Mouse (Mus musculus) frontal cortex, adult (tissue): ENCODE results near the gene Samd8.

Experiments used
- ATAC-seq: cut with Nextera tagmentation; 2 replicates; pipeline ENCODE4 v1.9.2; 2017; ENCODE audit warnings: mild to moderate bottlenecking, moderate library complexity, mixed read lengths; ENCODE audit not compliant: low TSS enrichment

The Samd8 gene

DNA sequence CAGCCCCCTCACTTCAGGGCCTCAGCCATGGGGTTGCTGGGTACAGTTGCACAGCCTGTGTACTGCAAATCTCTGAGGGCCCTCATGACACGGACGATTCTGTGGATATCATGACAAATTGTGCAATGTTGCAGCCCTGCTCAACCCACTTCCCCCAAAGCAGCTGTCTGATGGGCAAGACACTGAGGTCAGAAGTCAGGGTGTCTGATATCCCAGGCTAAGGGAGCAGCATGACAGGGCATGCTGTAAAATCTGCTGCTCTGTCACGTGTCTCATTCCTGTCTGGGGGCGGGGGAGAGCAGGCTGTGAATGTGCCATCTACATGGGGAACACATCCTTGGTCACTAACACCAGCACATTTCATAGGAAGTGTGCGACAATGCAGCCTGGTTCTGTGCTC, 5.2 kb upstream of the Samd8 start:
- no peak for ATAC-seq

- ATAC-seq = no peak
Measured at GRCm38 (mm10) chr14:21746251-21746650, 4.1 kb upstream of the Samd8 start.

DNA sequence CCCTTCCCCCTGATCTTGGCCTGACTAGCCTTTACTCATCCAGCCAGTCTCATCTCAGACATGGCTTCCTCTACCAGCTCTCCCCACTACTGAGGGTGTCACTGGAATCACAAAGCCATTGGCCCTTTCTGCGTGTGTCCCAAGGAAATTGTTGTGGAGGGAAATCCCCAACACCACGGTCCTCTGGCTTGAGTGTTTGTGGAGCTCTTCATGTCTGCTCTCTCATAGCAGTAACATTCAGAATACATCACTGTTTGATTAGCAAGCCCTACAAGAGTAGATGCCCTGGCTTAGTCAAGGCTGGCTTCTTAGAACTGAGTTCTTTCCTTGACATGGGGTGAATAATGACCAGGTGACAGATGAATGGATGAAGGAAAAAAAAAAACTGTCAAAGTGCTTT, 3.5 kb upstream of the Samd8 start:
- ATAC-seq = no peak

- ATAC-seq = no peak
Measured at GRCm38 (mm10) chr14:21747436-21748141, 2.7 kb upstream of the Samd8 start.

GRCm38 (mm10) chr14:21748142-21748870, 2.0 kb upstream of the Samd8 start:
- ATAC-seq = no peak

DNA sequence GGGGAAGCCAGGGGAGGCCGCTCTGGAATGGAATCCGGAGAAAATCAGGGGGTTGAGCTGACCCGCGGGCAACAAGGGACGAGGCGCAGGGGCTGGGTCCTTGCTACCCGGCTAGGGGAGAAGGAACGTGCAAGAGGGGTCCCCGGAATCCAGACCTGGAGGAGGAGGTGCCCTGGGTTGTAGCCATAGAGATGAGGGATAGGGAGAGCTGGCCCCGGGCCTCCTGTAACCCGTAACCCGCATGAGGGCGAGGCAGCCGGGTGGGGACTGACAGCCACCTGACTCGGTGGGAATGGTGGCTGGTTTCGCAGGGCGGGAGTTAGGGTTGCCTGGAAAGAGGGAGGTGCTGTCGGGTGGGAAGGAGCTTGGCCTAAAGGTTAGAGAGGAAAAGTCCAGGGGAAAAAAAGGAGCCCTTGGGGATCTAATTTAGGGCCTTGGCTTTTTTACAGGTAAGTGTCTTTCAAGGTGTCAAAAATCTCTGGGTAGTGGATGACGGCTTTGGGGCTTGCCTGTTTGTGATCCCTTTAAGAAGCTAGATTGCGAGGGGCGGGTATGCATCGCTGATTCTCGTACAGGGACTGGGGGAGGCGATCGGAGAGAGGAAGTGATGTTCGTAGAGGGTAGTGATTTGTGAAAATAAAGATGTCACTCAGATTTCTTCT, 681 bp downstream of the Samd8 start, which contains the start of gene Dusp13:
Gene Dusp13 (minus strand): TSS at position 301 of the 662 bp plus-strand sequence.
- peak; percentile 75 for ATAC-seq

DNA sequence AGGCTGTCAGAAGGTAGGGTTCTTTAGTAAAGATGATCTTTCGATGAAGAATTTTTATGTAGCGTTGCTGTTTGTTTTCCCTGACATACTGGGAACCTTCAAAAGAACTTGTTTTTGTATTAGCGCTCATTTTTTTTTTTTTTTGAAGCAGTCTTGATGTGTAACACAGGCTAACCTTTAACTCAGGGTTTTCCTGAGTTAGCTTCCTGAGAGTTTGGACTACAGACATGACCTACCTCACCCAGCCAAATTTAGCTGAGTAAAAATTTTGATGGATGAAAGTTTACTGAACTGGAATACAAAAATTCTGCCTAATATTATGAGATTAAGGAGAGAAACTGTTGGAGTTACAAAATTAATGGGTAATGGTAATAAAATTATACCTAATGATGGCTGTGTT, 2.1 kb downstream of the Samd8 start:
- ATAC-seq = no peak

DNA sequence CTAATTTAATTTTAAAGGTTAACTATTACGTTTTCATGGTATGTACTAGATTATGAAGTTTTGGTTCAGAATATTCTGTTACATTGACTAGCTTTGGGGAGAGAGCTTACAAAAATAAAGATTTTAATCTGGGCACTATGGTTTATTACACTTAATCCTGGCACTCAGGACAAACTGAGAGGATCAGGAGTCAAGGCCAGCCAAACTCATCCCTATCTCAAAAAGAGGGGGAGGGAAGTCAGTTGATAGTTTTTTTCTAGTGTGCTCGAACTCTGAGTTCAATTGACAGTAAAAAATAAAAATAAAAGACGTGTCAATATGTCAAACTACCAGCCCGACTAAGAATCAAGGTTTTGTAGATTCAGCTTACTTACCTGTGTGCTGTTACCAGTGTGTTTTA, 3.0 kb downstream of the Samd8 start:
- ATAC-seq = no peak

GRCm38 (mm10) chr14:21761560-21761959, 11.2 kb downstream of the Samd8 start:
- ATAC-seq = no peak

DNA sequence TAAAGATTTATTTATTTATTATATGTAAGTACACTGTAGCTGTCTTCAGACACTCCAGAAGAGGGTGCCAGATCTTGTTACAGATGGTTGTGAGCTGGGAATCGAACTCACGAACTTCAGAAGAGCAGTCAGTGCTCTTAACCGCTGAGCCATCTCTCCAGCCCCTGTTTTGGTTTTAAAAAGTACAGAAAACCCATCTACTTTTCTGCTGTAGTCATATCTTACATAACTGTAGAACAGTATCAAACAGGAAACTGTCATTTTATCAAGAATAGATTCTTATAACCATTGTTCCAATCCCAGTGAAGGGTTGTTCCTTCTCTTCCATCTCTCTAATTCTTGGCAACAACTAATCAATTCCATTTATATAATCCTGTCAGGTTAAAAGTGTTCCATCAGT, 13.4 kb downstream of the Samd8 start:
- no peak for ATAC-seq

GRCm38 (mm10) chr14:21764646-21765045, 14.3 kb downstream of the Samd8 start:
- ATAC-seq = no peak

GRCm38 (mm10) chr14:21765754-21766397, 15.5 kb downstream of the Samd8 start:
- ATAC-seq = no peak

DNA sequence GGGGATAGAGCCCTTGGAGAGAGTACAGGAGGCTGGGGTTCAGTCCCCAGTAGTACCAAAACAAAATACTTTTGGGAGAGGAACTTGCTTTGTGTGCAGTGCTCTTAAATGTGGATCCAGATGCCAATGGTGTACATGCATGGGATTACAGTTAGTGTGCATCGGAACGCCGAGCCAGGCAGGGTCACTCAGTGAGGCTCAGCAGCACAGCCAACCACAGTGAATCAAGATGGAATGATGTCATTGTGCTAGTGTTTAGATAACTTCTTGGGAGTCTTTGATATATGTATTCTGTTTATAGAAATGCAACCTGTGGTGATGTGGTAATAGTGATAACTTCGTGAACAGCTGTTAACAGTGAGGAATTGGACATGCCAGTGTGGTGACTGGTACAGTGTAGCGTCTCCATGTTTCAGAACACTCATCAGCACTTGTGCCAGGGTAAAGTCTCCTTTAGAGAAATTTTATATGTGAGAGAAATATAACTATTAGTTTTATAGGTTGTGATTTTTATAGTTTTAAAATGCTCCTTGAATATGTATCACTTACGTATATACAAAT, 16.1 kb downstream of the Samd8 start:
- ATAC-seq = no peak

DNA sequence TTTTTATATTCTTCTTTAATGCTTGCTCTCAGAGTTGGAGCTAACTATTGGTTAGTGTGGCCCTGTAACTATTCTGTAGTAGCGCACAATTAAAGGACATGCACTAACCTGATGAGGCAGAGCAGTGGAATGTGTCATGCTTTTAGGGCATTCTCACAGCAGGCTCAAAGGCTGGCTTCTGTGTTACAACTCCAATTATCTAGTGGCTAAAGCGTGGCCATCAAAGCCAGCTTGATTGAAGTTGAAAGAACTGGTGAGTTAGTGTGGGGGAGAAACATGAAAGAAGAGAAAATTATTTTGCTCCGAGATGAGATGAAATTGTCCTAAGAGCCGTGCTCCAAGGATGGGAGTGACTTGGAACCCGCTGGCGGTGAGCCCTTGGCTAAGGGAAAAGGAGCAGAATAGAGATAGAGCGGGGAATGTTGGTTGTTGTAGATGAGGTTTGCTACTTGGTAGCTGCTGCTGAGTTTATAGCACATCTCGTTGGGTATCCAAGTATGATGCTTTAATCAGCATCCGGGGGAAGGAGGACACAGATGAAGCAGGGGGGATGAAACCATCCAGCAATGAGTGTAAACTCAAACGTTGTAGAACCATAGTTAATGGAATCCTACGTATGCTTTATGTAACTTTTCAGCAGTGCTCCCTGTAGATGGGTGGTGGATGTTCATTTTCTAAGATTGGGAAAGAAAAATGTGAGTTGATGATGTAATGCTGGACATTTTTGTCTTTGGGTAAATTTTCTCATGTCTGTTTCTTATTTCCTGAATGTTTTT, 22.4 kb downstream of the Samd8 start:
- ATAC-seq = peak; percentile 90

DNA sequence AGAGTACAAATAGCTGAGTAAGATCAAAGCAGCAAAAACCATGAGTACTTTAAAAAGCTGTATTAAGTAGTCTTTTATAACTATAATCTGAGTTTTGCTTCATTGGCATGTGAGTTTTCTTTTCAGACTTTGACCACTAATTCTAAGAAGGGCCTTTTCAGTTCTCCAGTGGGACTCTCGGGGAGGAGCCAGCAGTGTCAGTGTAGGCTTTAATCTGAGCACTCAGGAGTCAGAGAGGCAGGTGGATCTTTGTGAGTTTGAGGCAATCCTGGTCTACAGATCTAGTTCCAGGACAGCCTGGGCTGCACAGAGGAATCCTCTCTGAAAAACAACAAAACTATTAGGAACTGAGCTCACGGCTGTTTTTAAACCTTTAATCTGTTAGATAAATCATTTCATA, 23.6 kb downstream of the Samd8 start:
- ATAC-seq = no peak

DNA sequence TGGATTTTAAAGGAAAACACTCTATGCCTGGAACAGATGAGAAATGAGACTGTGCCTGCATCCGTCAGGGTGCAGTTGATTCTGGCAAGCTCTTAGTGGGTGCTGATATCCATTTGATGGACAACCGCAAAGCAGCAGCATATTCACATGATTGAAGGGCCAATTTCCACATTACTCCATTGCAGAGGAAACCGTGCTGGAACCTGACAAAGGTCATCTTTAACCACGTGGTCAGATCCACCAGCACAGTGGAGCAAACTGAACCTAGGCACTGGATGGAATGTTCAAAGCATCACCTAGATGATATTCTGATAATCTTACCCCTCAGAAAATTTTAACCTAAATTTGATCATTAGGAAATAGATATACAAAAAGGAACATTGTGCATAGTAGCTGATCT, 25.9 kb downstream of the Samd8 start:
- no peak for ATAC-seq

GRCm38 (mm10) chr14:21786500-21786899, 36.2 kb downstream of the Samd8 start:
- ATAC-seq = no peak

GRCm38 (mm10) chr14:21787374-21787773, 37.0 kb downstream of the Samd8 start:
- ATAC-seq = no peak

- ATAC-seq = peak; percentile 68
Measured at GRCm38 (mm10) chr14:21788121-21788520, 37.8 kb downstream of the Samd8 start.

- no peak for ATAC-seq
Measured at GRCm38 (mm10) chr14:21790585-21791251, 40.4 kb downstream of the Samd8 start.

DNA sequence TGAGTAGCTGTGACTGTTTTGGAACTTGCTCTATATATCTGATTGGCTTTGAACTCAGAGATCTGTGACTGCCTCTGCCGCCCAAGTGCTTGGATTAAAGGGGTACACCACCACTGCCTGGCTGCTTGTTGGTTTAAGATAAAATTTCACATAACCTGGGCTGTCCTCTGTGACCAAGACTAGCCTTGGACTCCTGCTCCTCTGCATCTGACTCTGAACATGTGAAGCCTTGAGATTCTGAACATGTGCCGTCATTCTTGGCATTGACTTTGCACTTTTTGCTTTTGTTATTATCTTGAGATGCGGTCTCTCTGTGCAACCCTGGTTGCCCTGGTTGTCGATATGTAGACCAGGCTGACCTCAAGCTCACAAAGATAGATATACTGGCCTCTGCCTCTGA, 41.4 kb downstream of the Samd8 start:
- no peak for ATAC-seq
